Mouse (Mus musculus) heart, adult 10 weeks (tissue): Measurements from ENCODE around the gene Ccdc82. TPM values are rescaled to one million over a fixed set of nuclear protein-coding genes. Genes with fewer than 3 reads are reported as not detected.

Experiments used
- polyA plus RNA-seq: library from polyadenylated mRNA; stranded (reverse); fragments of 350-450 nt; fragmentation: Illumina TruSeq; extraction: RNeasy Lipid Tissue Mini Kit (QIAGEN cat#74804); gene quantifications from one replicate; pipeline ENCODE4 v1.2.3, GENCODE M21; 2014; ENCODE audit warnings: low read depth, low replicate concordance

Ccdc82 gene
- polyA plus RNA-seq = 13.7 TPM

DNA sequence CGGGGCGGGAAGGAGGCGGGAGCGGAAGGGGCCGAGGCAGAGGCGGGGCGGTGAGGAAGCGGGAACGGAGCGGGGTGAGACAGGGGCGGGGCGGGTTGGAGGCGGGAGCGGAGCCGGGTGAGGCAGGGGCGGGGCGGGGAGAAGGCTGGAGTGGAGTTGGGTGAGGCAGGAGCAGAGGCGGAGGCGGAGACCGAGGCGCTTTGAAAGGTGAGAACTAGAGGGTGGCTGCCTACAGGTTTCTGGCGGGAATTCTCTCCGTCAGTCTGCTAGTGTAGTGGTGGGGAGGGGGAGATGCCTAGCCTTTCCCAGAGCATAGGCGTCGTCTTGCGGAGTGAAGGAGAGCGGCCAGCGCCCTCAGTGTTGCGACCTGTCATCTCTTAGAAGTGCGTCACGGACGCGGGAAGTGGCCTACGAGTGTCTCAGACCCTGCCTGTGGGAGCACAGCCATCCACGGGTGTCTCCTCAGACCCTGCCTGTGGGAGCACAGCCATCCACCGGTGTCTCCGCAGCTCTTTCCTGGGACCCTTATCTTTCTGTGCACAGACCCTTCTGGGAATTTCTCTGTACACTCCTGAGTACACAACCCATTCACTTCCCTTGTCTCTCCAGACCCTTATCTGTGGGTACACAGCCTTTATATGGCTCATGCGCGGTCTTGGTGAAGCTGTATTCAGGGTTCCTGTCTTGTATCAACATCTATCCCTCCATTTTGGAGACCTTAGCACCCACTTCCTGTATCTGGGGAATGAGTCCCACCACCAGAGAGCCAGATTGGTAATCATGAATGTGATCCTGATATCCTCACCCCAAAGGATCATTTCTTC, at the start of gene Ccdc82:
TSS of gene Ccdc82 (plus strand) at position 141 of the 824 bp plus-strand sequence.

DNA sequence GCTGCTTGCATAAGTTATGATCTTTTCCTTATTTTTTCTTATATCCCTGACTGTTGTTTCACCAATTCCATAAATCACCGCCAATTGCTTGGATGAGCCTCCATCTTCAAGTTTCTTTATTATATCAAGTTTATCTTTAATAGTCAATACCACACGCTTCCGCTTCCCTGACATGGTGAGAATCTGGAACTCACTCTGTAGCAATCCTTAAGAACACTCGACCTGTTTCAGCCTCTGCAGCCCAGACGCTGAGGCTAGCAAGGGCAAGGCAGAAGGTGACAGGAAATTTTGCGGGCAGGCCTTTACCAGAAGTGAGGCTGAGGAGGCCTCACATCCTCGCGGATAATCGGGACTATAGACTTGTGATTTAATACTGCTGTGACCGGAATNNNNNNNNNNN, 1.3 kb upstream of the Ccdc82 start, which contains the start of gene Jrkl:
TSS of gene Jrkl (minus strand) at position 349 of the 400 bp plus-strand sequence.

DNA sequence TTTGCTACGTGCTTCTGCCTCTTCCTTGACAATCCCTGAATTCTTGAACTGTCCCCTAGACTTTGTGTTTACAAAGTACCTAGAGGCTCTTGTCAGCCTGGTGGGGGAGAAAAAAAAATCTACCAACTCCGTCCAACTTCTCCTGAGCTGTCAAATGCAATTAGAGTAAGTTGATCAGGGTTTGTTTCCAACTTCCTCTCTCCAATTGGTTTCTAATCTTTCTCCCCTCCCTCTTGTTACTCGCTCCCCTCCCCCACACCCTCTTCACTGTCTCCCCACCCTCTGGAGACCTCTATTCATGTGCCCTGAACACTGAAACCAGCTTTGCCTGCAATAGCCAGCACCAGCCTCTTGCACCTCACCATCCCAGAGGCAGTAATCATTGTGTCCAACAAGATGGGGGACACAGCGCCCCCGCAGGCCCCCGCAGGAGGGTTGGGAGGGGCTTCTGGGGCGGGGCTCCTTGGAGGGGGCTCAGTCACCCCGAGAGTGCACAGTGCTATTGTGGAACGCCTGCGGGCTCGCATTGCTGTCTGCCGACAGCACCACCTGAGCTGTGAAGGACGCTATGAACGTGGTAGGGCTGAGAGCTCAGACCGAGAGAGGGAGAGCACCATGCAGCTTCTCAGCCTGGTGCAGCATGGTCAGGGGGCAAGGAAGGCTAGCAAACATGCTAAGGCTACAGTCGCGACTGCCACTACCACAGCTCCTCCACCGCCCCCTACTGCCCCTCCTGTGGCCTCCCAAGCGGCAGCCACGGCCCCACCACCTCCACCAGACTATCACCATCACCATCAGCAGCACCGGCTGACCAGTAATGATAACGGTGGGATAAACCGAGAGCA, 51.1 kb downstream of the Ccdc82 start, which contains the start of gene Maml2:
TSS of gene Maml2 (plus strand) at position 290 of the 845 bp plus-strand sequence.

Other genes with a start within 250 kb of the Ccdc82 start
- gene Jrkl, start 1.1 kb upstream of the Ccdc82 start, polyA plus RNA-seq = 7.1 TPM
- 5.7 TPM for gene Maml2, start 51.0 kb downstream of the Ccdc82 start, polyA plus RNA-seq
- not detected for gene Gm17571, start 199.8 kb downstream of the Ccdc82 start, polyA plus RNA-seq